Mouse (Mus musculus): ENCODE measurements around the gene Atad5. TPM values are rescaled to one million over a fixed set of nuclear protein-coding genes. Genes with fewer than 3 reads are reported as not detected.

Gene Atad5
- total and polyA plus RNA-seq, 3 experiments = 17.1 to 66.9 (median 22.6) TPM

DNA sequence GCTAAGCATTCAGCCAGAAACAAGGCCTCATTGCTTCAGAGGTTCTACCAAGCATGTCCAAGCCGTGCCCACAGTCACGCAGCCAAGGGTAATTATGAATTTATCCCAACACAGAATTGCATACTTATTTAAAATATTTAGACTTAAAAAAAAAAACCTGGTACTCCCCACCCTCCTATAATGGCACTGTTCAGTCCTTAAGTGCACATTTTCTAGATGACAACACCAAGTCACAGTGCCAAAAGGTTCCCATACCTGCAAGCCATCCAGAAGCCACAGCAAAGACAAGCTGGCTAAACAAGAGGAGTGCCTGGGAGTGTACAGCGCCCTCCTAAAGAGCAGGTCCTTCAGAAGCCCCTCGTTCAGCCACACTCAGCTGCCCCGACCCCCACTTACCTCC lies 36.0 kb upstream of the Atad5 start:
- DNase-seq (ENCODE audit: low read depth, low spot score) = no peak
- peaks cover 0 to 36% of the 10 kb centered on the region in 2 experiments; a peak in 2 of 4 replicates for H3K36me3 ChIP-seq (ENCODE audit: control insufficient read depth in 1 of 2, insufficient read depth in 2 of 2, low read length in 2 of 2)
- H3K79me2 ChIP-seq (ENCODE audit: control insufficient read depth, insufficient read depth, low read length, poor library complexity) = no peaks in the 10 kb centered on the region
- no peak overlapping the region for H3K27ac ChIP-seq (ENCODE audit: control insufficient read depth, low read depth, low read length)
- H3K9ac ChIP-seq (ENCODE audit: control insufficient read depth, low read depth, low read length, poor library complexity, severe bottlenecking) = no peak overlapping the region
- no peak for TF ChIP-seq TBP (IDR thresholded peaks at IDR 0.05; ENCODE audit: low read depth, low read length)
- TF ChIP-seq TAL1 (IDR thresholded peaks at IDR 0.05; ENCODE audit: low read length) = no peak
- TF ChIP-seq CHD1 (IDR thresholded peaks at IDR 0.05; ENCODE audit: low read depth, low read length) = no peak
- TF ChIP-seq MEF2A (IDR thresholded peaks at IDR 0.05; ENCODE audit: extremely low read depth, insufficient replicate concordance, low read depth, low read length, poor library complexity, severe bottlenecking) = no peak
- no peak for TF ChIP-seq UBTF (IDR thresholded peaks at IDR 0.05; ENCODE audit: borderline replicate concordance, insufficient read depth, low read depth, low read length)
- no peak for TF ChIP-seq TCF12 (IDR thresholded peaks at IDR 0.05; ENCODE audit: low read depth, low read length)
- no peaks in the 10 kb centered on the region for H3K9me3 ChIP-seq (replicated peaks; ENCODE audit: insufficient read depth, low read length)
- H3K27me3 ChIP-seq (ENCODE audit: control insufficient read depth in 1 of 2, insufficient read depth in 2 of 2, low read length in 2 of 2) = no peaks in the 10 kb centered on the region
- H3K4me1 ChIP-seq (ENCODE audit: control insufficient read depth in 1 of 2, insufficient read depth in 2 of 2, low read length in 2 of 2) = no peaks in the 10 kb centered on the region
- no peak overlapping the region for H3K4me3 ChIP-seq (ENCODE audit: control insufficient read depth in 1 of 2, insufficient read depth in 1 of 2, low read depth in 2 of 2, low read length in 2 of 2)

DNA sequence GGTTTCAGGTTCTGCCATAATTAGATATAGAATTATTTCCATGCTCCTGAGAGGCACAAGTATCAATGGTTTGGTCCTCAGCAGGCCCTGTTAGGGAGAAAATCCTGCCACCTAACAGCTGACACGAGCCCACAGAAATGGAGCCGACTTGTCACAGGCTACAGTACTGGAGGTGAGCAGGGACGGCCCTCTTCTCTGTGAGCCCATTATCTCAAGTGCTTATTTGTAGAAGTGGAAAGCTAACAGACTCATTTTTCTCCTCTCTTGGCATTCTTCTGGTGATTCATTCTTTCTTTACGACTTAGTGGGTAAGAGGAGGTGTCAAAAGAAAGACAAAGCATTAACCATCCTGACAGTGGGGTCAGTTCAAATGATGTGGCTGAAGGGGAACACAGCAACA lies 34.5 kb upstream of the Atad5 start:
- DNase-seq (ENCODE audit: low read depth, low spot score) = no peak
- H3K79me2 ChIP-seq (ENCODE audit: control insufficient read depth, insufficient read depth, low read length, poor library complexity) = no peaks in the 10 kb centered on the region

DNA sequence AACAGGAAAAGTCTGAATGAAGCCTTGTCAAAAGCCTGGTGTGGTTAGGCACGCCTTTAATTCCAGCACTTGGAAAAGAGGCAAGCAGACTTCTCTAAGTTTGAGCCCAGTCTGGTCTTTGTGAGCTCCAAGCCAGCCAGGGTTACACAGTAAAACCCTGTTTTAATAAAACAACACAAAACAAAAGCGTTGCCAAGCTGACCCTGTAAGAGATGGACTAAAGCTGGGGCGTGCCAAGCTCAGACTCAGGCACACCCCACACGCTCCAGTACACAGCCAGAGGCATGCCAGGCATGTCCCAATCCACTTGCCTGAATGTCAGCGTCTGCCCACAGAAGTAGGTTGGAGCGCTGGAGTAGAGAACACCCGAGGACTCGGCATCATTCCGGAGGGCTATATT lies 33.1 kb upstream of the Atad5 start:
- H3K36me3 ChIP-seq (ENCODE audit: control insufficient read depth in 1 of 2, insufficient read depth in 2 of 2, low read length in 2 of 2) = peaks cover 0 to 56% of the 10 kb centered on the region in 2 experiments; a peak in 2 of 4 replicates

More for the DNA sequence above, 34.5 kb upstream of the Atad5 start:
- Histone ChIP-seq H3K27ac (ENCODE audit: control insufficient read depth, low read depth, low read length) (no peak overlapping the region), H3K9ac (ENCODE audit: control insufficient read depth, low read depth, low read length, poor library complexity, severe bottlenecking) (no peak overlapping the region), H3K9me3 (replicated peaks; ENCODE audit: insufficient read depth, low read length) (no peaks in the 10 kb centered on the region), H3K36me3 (ENCODE audit: control insufficient read depth in 1 of 2, insufficient read depth in 2 of 2, low read length in 2 of 2) (peaks cover 0 to 44% of the 10 kb centered on the region in 2 experiments; a peak in 2 of 4 replicates), H3K27me3 (ENCODE audit: control insufficient read depth in 1 of 2, insufficient read depth in 2 of 2, low read length in 2 of 2) (no peaks in the 10 kb centered on the region), H3K4me1 (ENCODE audit: control insufficient read depth in 1 of 2, insufficient read depth in 2 of 2, low read length in 2 of 2) (no peaks in the 10 kb centered on the region), H3K4me3 (ENCODE audit: control insufficient read depth in 1 of 2, insufficient read depth in 1 of 2, low read depth in 2 of 2, low read length in 2 of 2) (no peak overlapping the region)
- TF ChIP-seq ELF1 (IDR thresholded peaks at IDR 0.05; ENCODE audit: low read depth, low read length) (no peak), CTCF (IDR thresholded peaks at IDR 0.05 in 2 of 3, conservative IDR thresholded peaks at IDR 0.05 in 1 of 3; ENCODE audit: control insufficient read depth in 1 of 3, insufficient read depth in 1 of 3, low read depth in 2 of 3, low read length in 3 of 3, poor library complexity in 1 of 3, severe bottlenecking in 1 of 3) (no peak), TAL1 (IDR thresholded peaks at IDR 0.05; ENCODE audit: low read length) (no peak), MAX (IDR thresholded peaks at IDR 0.05; ENCODE audit: low read length) (no peak), SMC3 (IDR thresholded peaks at IDR 0.05; ENCODE audit: low read depth, low read length) (no peak), MAZ (IDR thresholded peaks at IDR 0.05; ENCODE audit: low read depth, low read length) (no peak)

More for the DNA sequence above, 33.1 kb upstream of the Atad5 start:
- no peaks in the 10 kb centered on the region for H3K27me3 ChIP-seq (ENCODE audit: control insufficient read depth in 1 of 2, insufficient read depth in 2 of 2, low read length in 2 of 2)
- no peaks in the 10 kb centered on the region for H3K9me3 ChIP-seq (replicated peaks; ENCODE audit: insufficient read depth, low read length)
- H3K4me1 ChIP-seq (ENCODE audit: control insufficient read depth in 1 of 2, insufficient read depth in 2 of 2, low read length in 2 of 2) = no peaks in the 10 kb centered on the region
- no peak overlapping the region for H3K27ac ChIP-seq (ENCODE audit: control insufficient read depth, low read depth, low read length)
- no peak overlapping the region for H3K4me3 ChIP-seq (ENCODE audit: control insufficient read depth in 1 of 2, insufficient read depth in 1 of 2, low read depth in 2 of 2, low read length in 2 of 2)
- DNase-seq (ENCODE audit: low read depth, low spot score) = no peak
- no peak overlapping the region for H3K9ac ChIP-seq (ENCODE audit: control insufficient read depth, low read depth, low read length, poor library complexity, severe bottlenecking)
- TF ChIP-seq MAFK (IDR thresholded peaks at IDR 0.05; ENCODE audit: borderline replicate concordance, low read depth, low read length) = no peak
- TF ChIP-seq CHD1 (IDR thresholded peaks at IDR 0.05; ENCODE audit: low read depth, low read length) = no peak
- no peak for TF ChIP-seq SMC3 (IDR thresholded peaks at IDR 0.05; ENCODE audit: low read depth, low read length)
- TF ChIP-seq GATA1 (IDR thresholded peaks at IDR 0.05; ENCODE audit: low read depth, low read length) = no peak
- no peak for TF ChIP-seq RAD21 (IDR thresholded peaks at IDR 0.05; ENCODE audit: low read depth, low read length)
- TF ChIP-seq TAL1 (IDR thresholded peaks at IDR 0.05; ENCODE audit: low read length) = no peak
- TF ChIP-seq NRF1 (IDR thresholded peaks at IDR 0.05; ENCODE audit: insufficient read depth, low read depth, low read length, poor library complexity, severe bottlenecking) = no peak
- TF ChIP-seq KAT2A (conservative IDR thresholded peaks at IDR 0.05; ENCODE audit: low read depth, low read length) = no peak
- TF ChIP-seq ZMIZ1 (IDR thresholded peaks at IDR 0.05; ENCODE audit: low read depth, low read length) = no peak
- no peak for TF ChIP-seq SIN3A (IDR thresholded peaks at IDR 0.05; ENCODE audit: low read length)
- TF ChIP-seq JUND (IDR thresholded peaks at IDR 0.05; ENCODE audit: low read depth, low read length) = no peak
- no peaks in the 10 kb centered on the region for H3K79me2 ChIP-seq (ENCODE audit: control insufficient read depth, insufficient read depth, low read length, poor library complexity)
